10 mouse cellular contexts compared by ENCODE assay signal in genomic region chr5:21217453-21218294, GRCm38 (mm10). TPM values are rescaled to one million over a fixed set of nuclear protein-coding genes. Genes with fewer than 3 reads are reported as not detected.
DNase-seq lines count a peak whose midpoint lies in the region; ATAC-seq and TF ChIP-seq lines count a peak whose summit lies in the region.
"Had no signal": no experiment of that assay in that cellular context is flagged by ENCODE, and none has a peak within 500 bp of the region (broad histone marks: within the 10 kb centered on the region; RNA-seq: fewer than 3 reads in every experiment).

No protein-coding gene starts in this region.

- no peak overlapping the region; the same call in 1 of the 2 replicates for H3K9ac ChIP-seq in liver, embryonic 14.5 days (replicated peaks)

- peak overlapping the region; percentile 64 for H3K4me3 ChIP-seq in megakaryocyte, embryonic 14.5 days (replicated peaks)
- H3K4me3 ChIP-seq in liver, embryonic 14.5 days (ENCODE audit: insufficient read depth in 1 of 2, low read depth in 2 of 2, low read length in 2 of 2) = no peak overlapping the region

- DNase-seq in c-Kit-positive CD71-positive TER-119-negative erythroid progenitor cells, embryonic 14.5 days (ENCODE audit: low read depth) = peak; percentile 44
- peak; percentile 49 to 55 (median 55) for DNase-seq in liver, embryonic 14.5 days (ENCODE audit: low read depth in 3 of 3, low spot score in 3 of 3)
- DNase-seq in naive thymus-derived CD4-positive, alpha-beta T cell, adult 2 months (ENCODE audit: low read depth) = peak; percentile 10
- DNase-seq in embryo, embryonic 9.5 days (ENCODE audit: extremely low spot score) = no peak
- no peak for DNase-seq in cerebellum, postnatal 10 days
- DNase-seq: layer of hippocampus, postnatal 36 days had no signal

- peak overlapping the region; percentile 20 for H3K4me2 ChIP-seq in liver, embryonic 14.5 days (ENCODE audit: low read depth)

- 20% methylated on average over 14 of the region's 14 CpGs for WGBS in liver, embryonic 14.5 days (ENCODE audit: insufficient replicate concordance)

- H3K27me3 ChIP-seq in megakaryocyte, embryonic 14.5 days (replicated peaks) = no peaks in the 10 kb centered on the region
- no peaks in the 10 kb centered on the region for H3K27me3 ChIP-seq in liver, embryonic 14.5 days (ENCODE audit: control insufficient read depth, insufficient read depth, low read length)

- H3K36me3 ChIP-seq in megakaryocyte, embryonic 14.5 days (replicated peaks; ENCODE audit: low read length) = peaks cover 98% of the 10 kb centered on the region
- no peaks in the 10 kb centered on the region for H3K36me3 ChIP-seq in liver, embryonic 14.5 days (replicated peaks; ENCODE audit: control insufficient read depth, insufficient read depth, low read depth)
- H3K36me3 ChIP-seq: G1E had no signal

- TF ChIP-seq EP300 in liver, embryonic 14.5 days (IDR thresholded peaks at IDR 0.05; ENCODE audit: low read depth) = peak; percentile 75

- TF ChIP-seq CTCF in liver, embryonic 14.5 days (IDR thresholded peaks at IDR 0.05; ENCODE audit: low read depth) = no peak

- H3K4me1 ChIP-seq in megakaryocyte, embryonic 14.5 days = peaks cover 86% of the 10 kb centered on the region
- peaks cover 13 to 27% of the 10 kb centered on the region in 2 experiments for H3K4me1 ChIP-seq in liver, embryonic 14.5 days (replicated peaks; ENCODE audit: control insufficient read depth in 2 of 2, insufficient read depth in 2 of 2, low read length in 1 of 2)

- peak overlapping the region; percentile 31; the same call in 1 of the 2 replicates for H3K27ac ChIP-seq in liver, embryonic 14.5 days

- H3K9me3 ChIP-seq in megakaryocyte, embryonic 14.5 days = no peaks in the 10 kb centered on the region
- no peaks in the 10 kb centered on the region for H3K9me3 ChIP-seq in liver, embryonic 14.5 days (ENCODE audit: control insufficient read depth, low read length)
- H3K9me3 ChIP-seq: G1E had no signal

- ATAC-seq in megakaryocyte, adult 5-6 weeks (ENCODE audit: poor library complexity, severe bottlenecking) = no peak
- ATAC-seq in liver, embryonic 14.5 days (ENCODE audit: insufficient read depth) = peak; percentile 89
- no peak for ATAC-seq in inflammation-experienced regulatory T-cells, adult 6 months

RNA-seq across cellular contexts. Expression of gene Gsap, which starts 31.6 kb away (rescaled TPM):
- polyA plus RNA-seq in megakaryocyte, embryonic 14.5 days (2012; ENCODE audit: insufficient read depth, low replicate concordance) = 14.9 and 19.2 TPM in 2 replicates
- total RNA-seq in megakaryocyte, adult 5-6 weeks (2015) = 38.0 and 40.0 TPM in 2 replicates
- 41.5 and 45.3 TPM in 2 replicates for total RNA-seq in megakaryocyte, adult 5-6 weeks (2017)
- 0.69 and 1.3 TPM in 2 replicates for polyA plus RNA-seq in liver, embryonic 14.5 days (2012; rRNA removed)
- 2.1 and 2.6 TPM in 2 replicates for polyA plus RNA-seq in liver, embryonic 14.5 days (2014; fragmentation: Nextera tagmentation; extraction: Ambion mirVana)
- polyA plus RNA-seq in inflammation-experienced regulatory T-cells, adult 6 months (2017; shearing (Covaris generic)) = 10 to 100 TPM; 44.6 to 55.1 (median 52.6) TPM
- polyA plus RNA-seq: G1E had no signal

Comparison
In these comparisons a context has a peak if more than half of its experiments do, and no peak if none do; other contexts are left out.
1. DNase-seq: peak in c-Kit-positive CD71-positive TER-119-negative erythroid progenitor cells, embryonic 14.5 days (single experiment), liver, embryonic 14.5 days (3 of 3) and naive thymus-derived CD4-positive, alpha-beta T cell, adult 2 months (single experiment); none in embryo, embryonic 9.5 days (single experiment) and cerebellum, postnatal 10 days (0 of 2).